Mouse (Mus musculus): ENCODE measurements at regions not wholly inside any gene's neighbourhood (a gene's known extent, or its start where the extent isn't known, plus 50 kb on each side); places are given as distances from the start of the nearest gene placed in this dataset.

DNA sequence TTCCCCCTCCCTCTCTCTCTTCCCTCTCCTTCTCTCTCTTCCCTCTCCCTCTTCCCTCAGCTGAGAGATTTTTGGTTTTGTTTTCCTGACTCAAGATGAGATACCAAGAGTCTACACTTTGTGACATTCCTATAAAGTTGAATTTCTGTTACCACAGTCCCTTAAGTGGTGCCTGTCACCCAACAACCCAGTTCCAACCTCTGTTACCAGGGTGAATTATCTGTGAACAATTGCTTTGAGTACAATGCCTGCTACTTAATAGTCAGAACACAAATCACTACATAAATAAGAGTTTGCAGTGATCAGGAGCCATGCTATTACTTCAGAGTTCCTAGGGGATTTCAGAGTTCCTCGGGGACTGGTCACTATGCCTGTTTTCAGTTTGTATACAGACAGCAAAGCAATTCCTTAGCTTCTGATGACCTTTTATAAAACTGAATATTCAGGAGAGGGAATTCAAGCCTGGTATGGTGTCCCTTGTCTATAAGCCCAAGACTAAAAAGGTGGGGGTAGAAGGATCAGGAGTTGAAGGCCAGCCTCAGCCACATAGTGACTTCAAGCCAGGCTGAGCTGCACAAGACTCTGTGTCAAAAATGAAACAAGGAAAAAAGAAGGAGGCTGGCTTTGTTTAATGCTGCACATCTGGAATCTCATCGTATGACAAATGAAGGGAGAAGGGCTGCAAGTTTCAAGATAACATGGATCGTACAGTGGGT is 99.2 kb upstream of the F13a1 start:
- DNase-seq (ENCODE audit: low spot score): no peak

DNA sequence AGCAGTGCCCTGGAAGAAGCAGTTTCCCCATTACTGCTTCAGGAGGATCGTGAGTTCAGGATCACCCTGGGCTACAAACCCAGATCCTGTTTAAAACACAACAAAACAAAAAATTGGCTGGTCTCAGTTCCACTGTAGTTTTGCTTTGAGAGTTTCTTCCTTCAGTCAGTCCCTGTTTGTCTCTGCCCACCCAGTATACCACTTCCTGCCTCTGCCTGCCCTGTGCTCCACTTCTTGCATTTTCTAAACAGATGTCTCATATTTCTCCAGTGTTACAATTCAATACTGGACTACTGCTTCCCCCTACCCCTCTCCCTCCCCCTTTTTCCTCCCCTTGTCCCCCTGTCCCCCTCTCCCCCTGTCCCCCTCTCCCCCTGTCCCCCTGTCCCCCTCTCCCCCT is 98.6 kb upstream of the F13a1 start:
- DNase-seq (ENCODE audit: low spot score): no peak

DNA sequence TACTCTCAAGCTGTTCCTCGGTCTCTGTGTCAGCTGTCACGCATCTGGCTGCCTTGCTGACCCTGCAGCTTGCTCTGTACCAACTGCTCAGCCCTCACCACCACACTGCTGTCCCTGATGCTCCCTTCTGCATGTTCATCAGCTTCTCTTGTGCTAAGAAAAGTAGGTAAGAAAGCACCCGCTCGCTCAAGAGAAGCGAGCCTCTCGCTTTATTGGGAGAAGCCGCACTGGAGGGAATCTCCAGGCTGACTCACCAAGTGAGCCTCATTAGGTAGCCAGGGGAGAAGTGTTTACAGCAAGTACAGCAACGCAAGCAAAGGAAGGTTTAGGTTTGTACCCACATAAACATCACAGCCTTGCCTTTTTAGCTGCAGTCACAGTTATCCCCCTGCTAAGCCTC is 97.7 kb upstream of the F13a1 start:
- no peak for DNase-seq (ENCODE audit: low spot score)

DNA sequence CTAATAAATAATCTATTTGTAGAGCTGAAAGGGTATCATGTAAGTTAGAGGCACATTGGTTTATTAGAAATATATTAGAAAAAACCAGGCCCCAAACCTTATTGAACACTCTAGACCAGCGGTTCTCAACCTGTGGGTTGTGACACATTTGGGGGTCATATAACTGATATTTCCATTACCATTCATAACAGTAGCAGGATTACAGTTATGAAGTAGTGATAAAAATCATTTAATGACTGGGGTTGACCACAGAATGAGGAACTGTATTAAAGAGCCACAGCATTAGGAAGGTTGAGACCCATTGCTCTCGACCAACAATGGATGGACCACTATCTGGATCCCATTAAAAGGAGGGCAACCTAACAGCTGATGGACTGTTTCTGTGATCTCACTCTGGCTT is 92.8 kb upstream of the F13a1 start:
- DNase-seq (ENCODE audit: low spot score): no peak

DNA sequence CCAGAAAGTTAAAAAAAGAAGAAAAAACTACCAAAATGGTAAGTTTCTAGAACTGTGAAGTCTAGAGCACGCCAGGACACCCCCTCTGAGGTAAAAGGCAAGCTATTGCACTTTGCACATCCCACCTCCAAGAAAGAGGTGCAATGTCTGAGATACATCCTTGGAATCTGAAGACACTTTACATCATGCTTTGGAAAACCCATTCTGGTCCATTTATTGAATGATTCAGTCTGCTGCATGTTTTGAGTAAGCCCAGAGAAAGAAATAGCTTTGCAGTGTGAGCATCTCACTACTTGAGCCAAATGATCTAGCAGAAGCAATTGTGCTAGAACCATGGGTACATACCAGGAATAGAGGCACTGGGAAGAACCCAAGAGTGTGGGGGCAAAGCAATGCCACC is 85.1 kb upstream of the F13a1 start:
- peak; percentile 23 for DNase-seq (ENCODE audit: low spot score)

DNA sequence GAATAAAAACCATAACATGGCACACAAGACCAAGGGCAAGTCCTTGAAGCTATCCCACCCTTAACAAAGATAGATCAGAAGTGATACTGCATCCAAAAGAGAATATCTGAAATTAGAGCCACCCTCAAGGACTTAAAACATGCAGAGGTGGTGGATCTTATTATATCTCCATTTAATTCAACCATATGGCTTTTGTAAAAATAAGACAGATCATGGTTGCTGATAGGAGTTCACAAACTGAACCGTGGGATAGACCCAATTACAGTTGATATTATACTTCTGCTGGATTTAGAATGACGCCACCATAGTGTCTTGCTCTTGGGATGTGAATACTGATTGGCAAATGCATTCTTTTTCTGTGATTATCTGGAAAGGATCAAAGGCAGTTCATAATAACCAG is 84.5 kb upstream of the F13a1 start:
- no peak for DNase-seq (ENCODE audit: low spot score)

DNA sequence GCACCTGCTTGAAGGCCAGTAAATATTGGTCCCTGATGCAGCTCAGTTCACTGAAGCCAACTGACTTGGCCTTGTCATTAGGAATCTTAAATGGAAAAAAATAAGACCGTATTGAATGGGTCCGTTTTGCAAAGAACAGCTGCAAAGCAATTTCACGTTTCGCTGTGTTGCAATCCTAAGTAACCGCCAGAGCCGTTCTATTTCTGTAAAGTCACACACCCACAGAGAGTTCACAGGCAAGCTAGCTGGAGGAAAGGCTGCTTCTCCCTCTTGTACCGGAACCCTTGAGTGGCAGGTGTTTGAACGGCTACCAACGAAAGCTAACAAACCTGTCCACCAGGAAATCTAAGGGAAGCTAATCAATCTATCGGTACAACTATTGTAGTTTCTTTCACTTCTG is 80.6 kb upstream of the F13a1 start:
- no peak for DNase-seq (ENCODE audit: low spot score)

DNA sequence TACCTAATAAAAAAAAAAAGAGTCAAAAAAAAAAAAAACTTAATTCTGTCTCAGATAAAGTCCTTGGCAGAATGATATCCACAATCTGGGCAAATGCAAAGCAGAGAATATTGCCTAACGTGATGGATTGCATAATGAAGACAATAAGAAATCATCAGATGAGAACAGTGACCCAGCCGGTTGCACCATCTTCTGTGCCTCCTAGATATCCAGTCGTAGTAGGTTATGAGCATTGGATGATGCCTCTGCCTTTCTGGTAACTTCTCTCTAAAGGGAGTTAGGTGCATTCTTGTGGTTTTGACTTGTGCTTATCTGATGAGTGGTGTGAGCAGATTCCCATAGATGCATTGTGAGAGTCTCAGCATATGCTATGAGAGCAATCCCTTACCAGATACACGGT is 71.6 kb upstream of the F13a1 start:
- DNase-seq (ENCODE audit: low spot score): no peak

DNA sequence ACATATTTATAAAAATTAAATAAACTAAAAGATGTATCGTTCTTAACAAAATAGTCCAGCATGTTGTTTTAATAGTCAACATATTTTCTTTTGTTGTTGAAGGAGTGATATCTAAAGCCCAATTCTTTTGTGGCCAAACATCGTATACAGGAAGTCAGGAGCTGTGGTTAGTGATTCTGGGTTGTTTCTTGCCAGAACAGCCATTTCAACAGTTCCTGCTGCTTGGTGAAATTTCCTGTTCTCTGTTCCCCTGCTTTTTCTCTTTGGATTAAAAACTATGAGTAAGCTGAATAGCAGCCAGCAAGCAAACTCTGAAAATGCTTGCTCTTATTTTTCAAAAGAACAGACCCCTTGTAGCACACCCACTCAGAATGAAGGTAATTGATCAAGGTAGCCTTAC is 70.2 kb upstream of the F13a1 start:
- DNase-seq (ENCODE audit: low spot score): no peak

DNA sequence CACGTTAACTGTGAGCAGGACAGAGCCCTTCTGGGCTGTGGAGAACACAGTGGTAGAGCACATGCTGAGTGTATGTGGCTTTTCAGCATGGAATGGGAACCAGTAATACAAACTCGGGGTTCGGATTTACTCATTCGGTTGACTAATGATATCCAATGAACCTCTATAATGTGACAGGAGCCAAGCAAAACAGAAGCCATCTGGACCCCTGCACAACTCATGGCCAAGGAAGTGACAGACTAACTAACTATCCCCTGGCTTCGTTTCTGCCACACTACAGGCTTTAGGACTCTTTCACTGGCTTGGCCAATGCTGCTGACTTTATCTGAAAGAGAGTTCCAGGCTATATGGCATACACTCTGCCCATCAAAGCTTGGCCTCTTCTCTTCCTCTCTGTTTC is 64.3 kb upstream of the F13a1 start:
- DNase-seq (ENCODE audit: low spot score): no peak

DNA sequence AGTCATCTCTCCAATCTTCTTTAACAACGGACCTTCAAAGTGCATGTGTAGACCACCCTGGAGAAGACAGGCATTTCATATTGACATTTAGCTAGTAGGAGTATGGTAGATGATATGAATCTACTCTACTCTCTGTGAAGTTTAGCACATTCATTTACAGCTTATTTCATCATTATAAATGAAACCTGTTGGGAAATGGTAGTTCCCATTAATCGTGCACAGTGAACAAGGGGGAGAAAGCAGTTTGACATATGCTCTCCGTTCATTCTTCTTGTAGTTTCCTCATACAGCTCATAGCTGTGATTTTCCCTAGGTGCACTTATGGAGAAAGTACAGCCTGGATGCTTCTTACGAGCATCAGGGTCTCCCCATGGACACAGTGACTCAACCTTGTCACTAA is 61.7 kb upstream of the F13a1 start:
- DNase-seq (ENCODE audit: low spot score): no peak

DNA sequence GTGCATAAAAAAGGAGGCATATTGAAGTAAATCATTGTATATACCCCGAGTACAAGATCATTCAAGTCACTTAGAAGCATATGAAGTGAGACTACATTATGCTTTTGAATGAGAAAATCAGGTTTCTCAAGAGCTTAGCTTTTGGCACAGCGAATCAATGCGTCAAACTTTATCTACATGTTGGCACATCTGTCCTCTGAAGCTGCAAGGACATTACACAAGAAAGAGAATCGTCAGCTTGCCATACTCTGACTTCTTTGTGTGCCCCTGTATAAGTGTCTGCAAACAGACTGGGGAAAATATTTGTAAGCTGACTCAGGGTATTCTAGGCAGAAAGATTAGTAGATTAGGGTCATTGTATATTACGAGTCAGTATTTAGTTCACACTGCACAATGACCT is 57.7 kb upstream of the F13a1 start:
- DNase-seq (ENCODE audit: low spot score): no peak

DNA sequence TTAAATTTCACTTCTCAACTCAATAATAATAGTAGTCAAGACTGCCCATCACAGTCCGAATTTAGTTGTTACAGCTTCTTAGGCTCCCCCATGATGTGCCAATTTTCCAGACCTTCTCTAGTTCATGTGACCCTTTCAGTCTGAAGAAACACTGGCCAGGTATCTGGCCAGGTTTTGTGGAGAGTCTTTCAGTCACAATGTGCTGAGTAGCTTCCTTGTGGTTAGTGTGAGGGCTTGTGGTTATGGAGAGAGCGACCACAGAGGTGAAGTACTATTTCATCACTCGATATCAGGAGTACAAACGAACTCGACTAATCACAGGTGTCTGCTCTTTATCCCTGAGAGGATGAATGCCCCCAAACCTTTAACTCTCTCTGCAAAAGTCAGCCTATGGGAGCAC is 56.0 kb upstream of the F13a1 start:
- DNase-seq (ENCODE audit: low spot score): no peak

DNA sequence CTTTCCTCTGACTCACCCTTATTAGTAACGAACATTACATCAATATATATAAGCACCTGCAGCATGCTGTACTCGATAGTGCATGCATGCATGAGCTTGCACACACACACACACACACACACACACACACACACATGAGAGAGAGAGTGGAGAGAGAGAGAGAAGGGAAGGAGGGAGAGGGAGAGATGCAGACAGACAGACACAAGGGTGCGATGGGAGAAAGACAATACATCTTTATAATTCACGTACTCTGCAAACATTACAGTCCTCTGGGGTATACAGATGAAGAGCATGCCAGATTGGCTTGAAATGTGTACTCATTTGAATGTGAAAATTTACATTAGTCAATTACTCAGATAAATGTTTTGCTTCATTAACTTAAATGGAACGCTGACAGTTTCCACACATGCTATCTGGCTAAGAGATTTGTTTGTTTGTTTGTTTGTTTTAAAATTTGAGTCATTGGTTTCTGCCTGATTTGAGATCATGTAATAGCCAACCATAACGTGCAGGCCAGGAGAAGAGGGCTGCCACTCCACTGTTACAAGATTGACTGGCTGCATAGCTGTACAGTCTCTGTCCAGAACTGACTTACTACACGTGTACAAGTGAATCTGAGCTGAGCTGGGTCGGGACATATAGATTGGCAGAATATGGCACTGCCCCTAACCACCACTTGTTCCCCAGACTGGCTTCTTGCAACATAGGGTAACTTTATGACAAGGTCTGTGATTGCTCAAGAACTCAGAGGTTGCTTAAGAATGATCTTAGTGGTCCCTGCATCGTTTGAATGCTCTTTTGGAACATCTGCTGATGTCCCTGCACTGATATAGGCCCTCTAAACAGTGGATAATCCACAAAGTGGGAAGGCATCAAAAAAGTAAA is 54.6 kb upstream of the F13a1 start:
- no peak for DNase-seq (ENCODE audit: low spot score)

DNA sequence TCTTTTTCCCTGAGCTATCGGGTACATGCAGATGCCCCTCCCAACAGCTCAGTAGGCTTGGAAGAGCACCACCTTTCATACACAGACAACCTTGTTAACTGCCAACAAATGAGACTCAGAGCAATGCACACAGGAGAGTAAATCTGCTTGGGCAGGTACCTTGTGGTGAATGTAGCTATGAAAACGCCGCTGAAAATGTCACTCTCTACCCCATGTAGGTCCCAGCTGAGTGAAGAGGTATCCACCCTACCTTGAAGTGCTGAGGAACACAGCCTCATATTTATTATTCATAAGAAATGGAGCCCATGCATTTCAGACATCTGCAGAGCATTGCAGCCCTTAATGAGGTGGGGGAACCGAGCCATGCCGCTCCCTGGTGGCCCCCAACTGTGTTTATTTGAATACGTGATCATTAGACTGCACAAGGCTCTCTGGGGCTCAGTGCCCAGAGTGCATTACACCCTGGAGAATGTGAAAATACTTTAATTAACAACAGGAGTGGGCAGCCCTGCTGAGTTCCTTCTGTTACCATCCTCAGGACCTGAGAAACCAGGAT is 53.8 kb upstream of the F13a1 start:
- no peak for DNase-seq (ENCODE audit: low spot score)

DNA sequence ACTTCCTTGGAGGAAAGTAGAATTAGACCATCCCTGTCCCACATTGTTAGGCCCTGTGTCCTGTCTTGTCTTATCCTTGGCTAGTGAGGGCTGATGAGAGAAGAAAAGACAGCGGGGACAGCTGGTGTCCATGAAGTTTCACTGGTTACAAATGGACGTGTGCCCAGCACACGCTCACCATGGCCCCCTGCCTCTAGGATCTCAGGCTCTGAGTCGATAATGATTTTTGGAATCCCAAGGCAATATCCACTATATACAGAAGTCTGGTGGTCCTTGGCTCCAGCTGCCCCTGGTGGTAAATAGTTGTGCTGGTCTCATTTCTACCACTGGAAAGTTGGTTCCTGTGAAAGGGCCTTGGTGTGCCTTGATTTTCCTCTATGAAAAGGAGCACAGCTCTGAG is 51.7 kb upstream of the F13a1 start:
- DNase-seq (ENCODE audit: low spot score): no peak
